Mouse (Mus musculus): ENCODE measurements at regions not wholly inside any gene's neighbourhood (a gene's known extent, or its start where the extent isn't known, plus 50 kb on each side); places are given as distances from the start of the nearest gene placed in this dataset.
A peak's percentile ranks its signal among the peaks of the same experiment; 100 is the strongest.

- no peak for DNase-seq (ENCODE audit: low spot score in 2 of 2)
Observed at GRCm38 (mm10) chrX:82528640-82529351, 419.9 kb upstream of the Dmd start.

- no peak for DNase-seq (ENCODE audit: low spot score in 2 of 2)
Observed at GRCm38 (mm10) chrX:82571616-82572015, 377.1 kb upstream of the Dmd start.

GRCm38 (mm10) chrX:82613361-82613760, 335.3 kb upstream of the Dmd start:
- DNase-seq (ENCODE audit: low spot score in 2 of 2): peak in 1 of 2 experiments; percentile 38

GRCm38 (mm10) chrX:82650359-82650758, 298.3 kb upstream of the Dmd start:
- no peak for DNase-seq (ENCODE audit: low spot score in 2 of 2)
